Mouse (Mus musculus) urinary bladder, postnatal 14 days (tissue): ENCODE measurements around the gene Dnajb2.

ENCODE experiments used
- DNase-seq: peaks from one replicate; pipeline ENCODE4 v3.0.0; 2021; ENCODE audit warnings: low spot score

Gene Dnajb2

DNA sequence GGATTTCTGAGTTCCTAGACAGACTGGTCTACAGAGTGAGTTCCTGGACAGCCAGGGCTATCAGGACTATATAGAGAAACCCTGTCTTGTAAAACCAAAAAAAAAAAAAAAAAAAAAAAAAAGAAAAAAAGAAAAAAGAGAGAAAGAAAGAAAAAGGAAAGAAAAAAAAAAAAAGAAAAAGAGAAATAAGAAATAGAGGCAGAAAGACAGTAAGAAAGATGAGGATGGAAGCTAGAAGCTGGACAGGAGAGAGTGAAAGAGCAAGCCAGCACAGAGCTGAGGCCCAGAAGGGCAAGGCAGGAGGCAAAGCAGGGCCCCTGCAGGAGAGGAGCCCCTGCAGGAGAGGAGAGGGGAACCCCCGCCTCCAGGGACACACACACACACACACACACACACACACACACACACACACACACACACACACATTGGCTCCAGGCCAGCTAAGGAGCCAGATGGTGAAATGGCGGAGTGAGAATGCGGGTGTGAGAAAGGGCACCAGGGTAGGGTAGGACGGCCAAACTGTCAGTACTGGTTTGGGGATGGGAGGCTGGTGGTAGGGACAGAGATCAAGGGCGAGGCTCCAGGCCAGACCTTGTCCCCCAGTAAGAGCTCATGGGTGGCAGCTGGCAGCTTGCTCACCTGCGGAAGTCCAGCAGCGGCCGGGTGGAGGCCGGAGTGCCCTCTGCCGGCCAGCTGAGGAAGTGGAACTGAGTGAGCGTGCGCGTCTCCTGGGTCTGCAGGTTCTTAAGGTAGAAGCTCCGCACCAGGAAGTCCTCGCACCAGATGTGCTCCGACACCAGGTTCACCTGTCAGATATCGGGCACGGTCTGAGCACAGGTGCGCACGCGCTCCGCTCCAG, 15.1 kb downstream of the Dnajb2 start:
- peak; percentile 82 for DNase-seq

- DNase-seq = no peak
Observed at GRCm38 (mm10) chr1:75252308-75252707, 16.1 kb downstream of the Dnajb2 start.

DNA sequence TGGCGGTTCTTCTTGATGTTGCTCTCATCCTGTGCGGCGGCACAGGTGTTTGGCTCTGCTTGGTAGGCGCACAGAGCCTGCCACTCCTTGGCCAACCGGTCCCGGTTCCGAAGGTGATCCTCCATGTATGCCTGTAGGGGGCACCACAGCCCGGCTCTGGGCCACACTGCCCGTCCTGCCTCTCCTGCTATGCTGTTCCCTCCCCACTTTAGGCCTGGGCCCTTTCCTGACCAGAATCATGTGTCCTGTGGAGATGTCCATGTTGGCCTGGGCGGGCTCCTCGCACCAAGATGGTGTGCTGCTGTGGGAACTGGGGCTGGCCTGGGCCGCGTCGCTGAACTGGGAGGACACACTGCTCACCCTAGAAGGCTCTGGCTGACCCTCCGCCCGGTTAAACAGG, 16.8 kb downstream of the Dnajb2 start:
- no peak for DNase-seq

GRCm38 (mm10) chr1:75253849-75254624, 17.8 kb downstream of the Dnajb2 start:
- DNase-seq = peak; percentile 80

GRCm38 (mm10) chr1:75254625-75255013, 18.4 kb downstream of the Dnajb2 start:
- no peak for DNase-seq

DNA sequence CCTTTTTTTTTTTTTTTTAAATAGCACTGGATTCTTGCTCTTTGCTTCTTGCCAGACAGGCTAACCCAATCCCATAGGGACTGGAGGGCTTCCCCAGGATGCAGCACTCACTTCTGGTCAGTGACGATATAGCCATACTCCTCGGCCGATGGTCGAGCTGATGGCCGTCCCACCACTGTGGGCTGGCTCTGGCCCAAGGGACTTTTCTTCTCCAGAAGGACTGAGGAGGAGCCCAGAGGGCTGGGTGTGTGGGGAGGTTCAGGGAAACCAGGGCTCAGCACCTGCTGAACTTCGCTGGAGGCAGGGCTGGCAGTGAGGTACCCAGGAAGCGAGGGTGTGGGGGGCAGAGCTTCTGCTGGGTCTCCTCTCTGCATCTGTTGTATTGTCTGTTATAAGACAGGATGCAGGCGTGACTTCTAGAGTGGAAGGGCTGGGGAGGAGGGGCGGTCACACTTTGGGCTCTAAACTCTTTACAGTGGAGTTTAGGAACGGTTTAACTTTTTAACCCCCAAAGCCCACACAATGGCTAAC, 19.4 kb downstream of the Dnajb2 start:
- DNase-seq = no peak

- DNase-seq = no peak
Observed at GRCm38 (mm10) chr1:75261278-75261677, 25.1 kb downstream of the Dnajb2 start.

- peak; percentile 77 for DNase-seq
Observed at GRCm38 (mm10) chr1:75262969-75263951, 27.1 kb downstream of the Dnajb2 start.

DNA sequence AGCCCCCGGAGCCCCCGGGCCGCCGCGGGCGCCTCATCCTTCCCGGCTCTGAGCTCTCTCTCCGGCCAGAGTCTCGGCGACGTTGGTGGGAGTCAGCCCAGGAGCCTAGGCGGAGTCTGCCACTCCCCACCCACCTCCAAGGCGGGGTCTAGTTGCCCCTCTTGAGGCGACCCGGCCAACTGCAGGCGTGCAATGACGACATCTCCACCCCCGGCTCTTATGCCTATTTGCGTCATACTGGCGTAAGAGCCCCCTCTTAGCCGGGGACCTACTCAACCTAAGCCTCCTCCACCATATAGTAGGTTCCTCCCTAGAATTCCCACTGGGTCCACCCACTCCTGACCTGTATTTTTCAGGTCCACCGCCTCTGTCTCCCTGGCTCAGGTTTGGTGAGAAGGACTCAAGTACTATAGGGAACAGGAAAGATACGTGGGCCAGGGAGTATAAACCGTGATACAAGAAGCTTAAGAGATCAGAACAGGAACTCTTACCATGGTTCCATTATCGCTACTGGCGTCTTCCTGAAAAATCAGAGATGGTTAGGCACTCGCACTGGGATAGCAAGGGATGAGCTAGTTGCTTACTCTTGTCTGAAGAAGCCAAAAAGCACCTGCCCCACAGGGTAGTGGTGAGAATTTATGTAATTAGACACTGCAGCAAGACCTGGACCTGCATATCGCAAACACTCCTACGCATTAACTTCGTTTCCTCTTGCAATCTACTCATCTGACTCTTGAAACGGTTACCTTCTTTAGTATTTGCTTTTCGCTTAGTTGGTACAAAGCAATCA, 28.1 kb downstream of the Dnajb2 start, which contains the start of gene Ptprn:
Ptprn (minus strand) TSS at position 412 of the 790 bp plus-strand sequence.
- no peak for DNase-seq

GRCm38 (mm10) chr1:75277195-75278188, 41.3 kb downstream of the Dnajb2 start:
- DNase-seq = peak; percentile 57

GRCm38 (mm10) chr1:75278228-75278627, 42.0 kb downstream of the Dnajb2 start, which contains the start of gene Resp18:
Resp18 (minus strand) TSS chr1:75278415.
- DNase-seq = no peak

DNA sequence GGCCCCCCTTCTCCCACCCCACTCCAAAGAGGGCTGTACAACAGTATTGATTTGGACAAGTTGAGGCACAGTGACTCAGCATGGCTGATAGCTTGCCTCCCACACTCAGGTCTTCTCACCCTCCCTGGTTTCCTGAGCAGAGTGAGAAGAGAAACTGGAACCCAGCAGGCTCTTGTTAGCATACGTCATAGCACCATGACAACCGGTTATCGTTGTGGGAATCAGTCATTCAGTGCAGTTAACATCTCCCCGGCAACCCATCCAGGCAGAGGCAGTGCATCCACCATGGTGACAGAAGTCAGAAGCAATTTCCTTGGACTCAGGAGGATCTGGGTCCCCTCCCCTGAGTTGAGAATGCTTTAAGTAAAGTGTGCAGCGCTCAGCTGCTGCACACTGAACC, 46.8 kb downstream of the Dnajb2 start:
- no peak for DNase-seq

DNA sequence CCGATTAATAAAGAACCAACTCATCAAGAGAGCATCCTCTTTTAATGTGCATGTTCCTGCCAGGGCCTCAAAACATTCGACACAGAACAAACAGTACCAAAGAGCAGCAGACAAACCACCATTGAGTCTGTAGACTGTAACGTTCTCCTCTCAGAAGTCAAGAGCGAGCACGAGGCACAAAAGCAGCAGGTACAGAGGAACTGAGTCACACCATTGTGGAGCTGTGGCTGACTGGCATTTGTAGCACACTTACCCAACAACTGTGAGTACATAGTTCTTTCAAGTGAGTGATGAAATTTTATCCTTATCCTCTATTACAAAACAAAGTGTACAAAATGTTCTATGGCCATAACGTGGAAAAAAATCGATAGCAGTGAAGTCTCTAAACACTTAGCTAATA, 48.7 kb downstream of the Dnajb2 start:
- DNase-seq = no peak

DNA sequence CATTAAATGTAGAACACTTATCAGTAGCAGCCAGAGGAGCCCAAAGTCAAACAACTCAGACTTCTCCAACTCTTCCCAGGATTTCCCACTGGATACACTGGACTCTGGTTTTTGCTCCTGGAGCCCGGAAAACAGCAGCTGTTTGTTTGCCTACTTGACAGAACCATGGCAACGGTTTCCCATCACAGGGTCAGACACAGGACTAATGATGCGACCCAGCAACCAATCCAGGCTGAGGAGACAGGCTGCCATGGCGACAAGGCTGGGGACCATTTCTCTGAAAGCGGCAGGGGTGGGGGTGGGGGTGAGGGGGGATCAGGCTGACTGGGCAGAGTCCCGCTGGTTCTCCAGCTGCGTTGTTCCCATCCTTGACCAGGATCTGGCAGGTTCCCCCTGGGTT, 53.2 kb downstream of the Dnajb2 start:
- DNase-seq = no peak

DNA sequence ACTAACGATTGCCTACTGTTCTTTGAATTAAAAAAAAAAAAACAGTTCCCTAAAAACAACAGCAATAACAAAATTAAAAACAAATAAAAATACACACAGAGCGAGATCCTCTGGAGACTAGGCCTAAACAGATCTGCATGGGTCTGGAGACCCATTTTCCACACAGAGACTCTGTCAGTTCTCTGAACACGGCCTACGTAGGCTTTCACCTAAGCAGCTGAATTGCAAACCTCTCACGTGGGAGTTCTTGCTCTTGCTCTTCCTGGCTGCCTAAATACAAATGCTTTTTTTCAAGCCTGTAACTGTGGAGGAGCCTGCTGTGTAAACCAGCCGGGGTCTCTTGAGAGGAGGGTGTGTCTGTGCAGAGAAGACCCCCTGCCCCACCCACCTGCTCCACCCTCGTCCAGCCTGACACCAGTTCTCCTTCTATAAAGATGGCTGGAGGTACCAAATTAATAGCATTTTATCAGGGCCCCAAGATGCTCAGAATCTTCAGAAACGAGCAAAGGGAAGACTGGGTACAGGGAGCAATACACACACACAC, 53.8 kb downstream of the Dnajb2 start:
- DNase-seq = no peak

- peak; percentile 30 for DNase-seq
Observed at GRCm38 (mm10) chr1:75290582-75290981, 54.4 kb downstream of the Dnajb2 start.

GRCm38 (mm10) chr1:75291321-75291720, 55.1 kb downstream of the Dnajb2 start:
- DNase-seq = no peak

DNA sequence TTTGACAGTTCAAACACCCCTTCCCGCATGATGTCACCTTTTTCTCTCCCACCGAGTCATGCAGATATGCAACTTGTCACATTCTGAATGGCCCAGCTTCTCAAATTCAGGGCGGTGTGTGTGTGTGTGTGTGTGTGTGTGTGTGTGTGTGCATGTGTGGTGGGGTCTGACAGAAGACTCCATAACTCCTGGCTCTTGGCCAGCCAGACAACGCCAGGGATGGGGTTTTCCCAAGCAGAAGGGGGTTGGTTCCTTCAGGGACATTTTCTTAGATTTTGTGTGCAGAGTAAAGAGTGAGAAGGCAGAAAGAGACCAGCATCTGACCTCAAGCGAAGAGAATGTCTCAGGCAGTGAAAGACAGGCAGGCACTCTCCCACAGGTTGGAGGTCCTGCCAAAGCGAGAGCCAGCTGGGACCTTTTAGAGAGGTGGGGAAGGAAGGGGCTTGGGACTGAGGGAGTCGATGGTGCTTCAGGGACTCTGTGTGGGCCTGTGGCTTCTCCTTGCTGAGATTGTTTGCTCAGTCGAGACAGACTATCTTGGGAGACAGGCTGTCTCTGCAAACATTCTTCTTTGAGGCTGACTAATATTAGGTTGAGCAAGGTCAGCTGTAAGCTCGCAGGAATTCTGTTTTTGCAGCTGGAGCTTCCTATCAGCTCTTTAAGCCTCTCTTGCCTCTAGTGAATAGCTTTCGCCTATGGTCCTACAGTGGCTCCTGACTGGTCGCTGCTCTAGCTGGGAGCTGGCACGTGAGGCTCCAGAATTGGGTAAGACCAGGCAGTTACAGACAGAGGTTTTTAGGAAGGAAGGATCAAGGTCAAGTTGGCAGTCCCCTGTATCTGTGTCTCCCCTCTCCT, 56.5 kb downstream of the Dnajb2 start:
- peak; percentile 9 for DNase-seq
